In the genomic region with DNA sequence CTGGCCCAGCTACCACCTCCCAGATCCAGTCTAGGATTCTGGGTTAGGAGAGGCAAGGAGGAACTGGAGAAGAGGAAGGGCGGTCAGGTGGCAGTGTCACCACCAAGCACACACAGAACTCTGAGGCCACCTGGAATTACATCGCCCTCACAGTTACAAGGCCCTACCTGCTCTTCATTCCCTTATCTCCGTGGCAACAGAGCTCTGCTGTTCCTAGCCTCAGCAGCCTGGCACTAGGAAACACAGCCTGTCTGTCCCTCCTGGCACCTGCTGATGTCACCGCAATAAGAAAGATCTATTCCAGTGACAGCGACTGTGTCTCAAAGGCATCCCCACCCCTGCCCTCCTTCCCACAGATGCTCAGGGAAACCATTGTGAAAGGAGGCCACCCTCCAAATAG, we compare ENCODE assay signal across 11 mouse cellular contexts.
DNase-seq lines count a peak whose midpoint lies in the region; ATAC-seq and TF ChIP-seq lines count a peak whose summit lies in the region.
"Had no signal": no experiment of that assay in that cellular context is flagged by ENCODE, and none has a peak within 500 bp of the region (broad histone marks: within the 10 kb centered on the region; RNA-seq: fewer than 3 reads in every experiment).

No protein-coding gene starts in this region.

- intact Hi-C loops in heart, postnatal 10 days (cut with DNase I), result loop anchor here (2.0 kb wide), 2 partner anchors 94 to 174 kb away; no protein-coding TSS in a partner anchor
- intact Hi-C loops in left cerebral cortex, postnatal 25 days (cut with DNase I), result loop anchor here (2.0 to 10.0 kb wide), 4 partner anchors 92 to 392 kb away; a partner anchor contains a TSS

- ATAC-seq in forebrain, postnatal 0 days, result peak; percentile 60
- peak; percentile 33; the same call in 1 of the 2 replicates for ATAC-seq in neural tube, embryonic 15.5 days (ENCODE audit: low FRiP score)

- H3K4me2 ChIP-seq in forebrain, postnatal 0 days (ENCODE audit: low read depth), result no peak overlapping the region
- H3K4me2 ChIP-seq in neural tube, embryonic 15.5 days, result no peak overlapping the region
- H3K4me2 ChIP-seq: liver, embryonic 11.5 days; midbrain, embryonic 12.5 days had no signal

- TF ChIP-seq CTCF in forebrain, postnatal 0 days (IDR thresholded peaks at IDR 0.05; ENCODE audit: low read depth), result no peak

- H3K27me3 ChIP-seq in forebrain, postnatal 0 days (ENCODE audit: insufficient read depth, low read length), result no peaks in the 10 kb centered on the region
- H3K27me3 ChIP-seq in neural tube, embryonic 15.5 days (replicated peaks), result no peaks in the 10 kb centered on the region
- H3K27me3 ChIP-seq: midbrain, embryonic 12.5 days had no signal

- H3K36me3 ChIP-seq in forebrain, postnatal 0 days (ENCODE audit: insufficient read depth), result no peaks in the 10 kb centered on the region
- H3K36me3 ChIP-seq in neural tube, embryonic 15.5 days, result no peaks in the 10 kb centered on the region
- H3K36me3 ChIP-seq: G1E; midbrain, embryonic 12.5 days had no signal

- 73% methylated on average over 5 of the region's 5 CpGs for WGBS in forebrain, postnatal 0 days
- WGBS in neural tube, embryonic 15.5 days, result 83% methylated on average over 5 of the region's 5 CpGs

- no peaks in the 10 kb centered on the region for H3K9me3 ChIP-seq in forebrain, postnatal 0 days (ENCODE audit: low read length)
- 0 out of 2 replicates have a peak, but pooled peaks cover 3% of the 10 kb centered on the region for H3K9me3 ChIP-seq in neural tube, embryonic 15.5 days (replicated peaks)
- H3K9me3 ChIP-seq: midbrain, embryonic 12.5 days had no signal

- no peak overlapping the region for H3K9ac ChIP-seq in forebrain, postnatal 0 days
- no peak overlapping the region for H3K9ac ChIP-seq in neural tube, embryonic 15.5 days (replicated peaks)
- H3K9ac ChIP-seq: midbrain, embryonic 12.5 days had no signal

- DNase-seq in heart, adult 11 months, result peak; percentile 89
- DNase-seq in heart, postnatal 10 days, result no peak
- peak; percentile 9 to 37 for DNase-seq in left cerebral cortex, postnatal 25 days (ENCODE audit: low spot score in 2 of 2)
- DNase-seq in left cerebral cortex, adult 8-10 months (ENCODE audit: low spot score in 2 of 2), result no peak
- no peak for DNase-seq in forebrain, postnatal 0 days
- DNase-seq in urinary bladder, postnatal 25 days (ENCODE audit: low spot score), result no peak
- DNase-seq in embryo, embryonic 11 days, result no peak

- no peaks in the 10 kb centered on the region for H3K4me1 ChIP-seq in forebrain, postnatal 0 days (ENCODE audit: insufficient read depth)
- peaks cover 21% of the 10 kb centered on the region for H3K4me1 ChIP-seq in neural tube, embryonic 15.5 days
- H3K4me1 ChIP-seq: midbrain, embryonic 12.5 days had no signal

- H3K4me3 ChIP-seq in forebrain, postnatal 0 days (ENCODE audit: low read depth, low read length), result no peak overlapping the region
- no peak overlapping the region for H3K4me3 ChIP-seq in neural tube, embryonic 15.5 days (replicated peaks)
- H3K4me3 ChIP-seq: midbrain, embryonic 12.5 days had no signal

- H3K27ac ChIP-seq in forebrain, postnatal 0 days (ENCODE audit: low read depth, low read length), result peak overlapping the region; percentile 72
- peak overlapping the region; percentile 6; the same call in 1 of the 2 replicates for H3K27ac ChIP-seq in neural tube, embryonic 15.5 days (replicated peaks)
- H3K27ac ChIP-seq: midbrain, embryonic 12.5 days had no signal

Comparison
In these comparisons a context has a peak if more than half of its experiments do, and no peak if none do; other contexts are left out.
1. DNase-seq: peak in heart, adult 11 months (single experiment) and left cerebral cortex, postnatal 25 days (2 of 2); none in heart, postnatal 10 days (0 of 2), left cerebral cortex, adult 8-10 months (0 of 2), forebrain, postnatal 0 days (single experiment), urinary bladder, postnatal 25 days (single experiment) and embryo, embryonic 11 days (single experiment).